Mouse (Mus musculus) retina, postnatal 7 days (tissue): ENCODE measurements around the gene Otud7a.

Experiments used
- DNase-seq: peaks from one replicate; pipeline ENCODE4 v3.0.0-alpha.2; 2012; ENCODE audit warnings: low read depth, low spot score

The Otud7a gene

DNA sequence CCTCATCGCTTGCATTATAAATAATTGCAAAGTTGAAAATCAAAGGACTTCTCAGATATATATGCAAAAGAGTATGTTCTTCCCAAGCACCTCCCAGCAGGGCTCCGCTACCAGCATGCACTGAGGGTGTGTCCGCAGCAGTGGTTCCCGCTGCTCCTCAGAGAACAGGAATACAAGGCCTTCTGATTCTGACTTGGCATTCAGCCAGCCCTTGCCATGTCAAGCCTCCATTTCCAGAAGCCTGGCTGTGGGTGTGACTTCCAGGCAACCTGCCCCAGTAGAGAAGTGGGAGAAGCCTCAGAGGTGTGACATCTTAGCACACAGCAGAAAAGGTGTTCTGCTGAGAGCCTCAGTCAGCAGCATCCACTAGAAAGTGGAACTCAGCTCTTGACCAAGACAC, 253.4 kb downstream of the Otud7a start:
- no peak for DNase-seq

DNA sequence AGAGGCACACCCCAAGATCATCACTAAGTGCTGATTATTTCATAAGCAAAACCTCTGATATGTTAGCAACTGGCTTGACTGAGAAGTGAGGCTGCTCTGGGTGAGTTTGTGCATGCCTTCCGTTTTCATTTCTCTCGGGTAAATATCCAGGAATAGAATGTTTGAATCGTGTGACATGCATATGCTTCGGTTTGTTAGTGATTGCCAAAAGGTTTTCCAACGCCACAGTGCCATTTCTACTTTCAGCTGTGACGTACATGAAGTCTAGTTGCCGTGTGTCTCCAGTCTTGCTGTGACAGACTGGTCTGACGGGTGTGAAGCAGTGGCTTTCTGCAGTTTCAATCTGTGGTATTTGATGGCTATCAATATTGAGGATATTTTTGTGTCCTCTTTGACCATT, 273.4 kb downstream of the Otud7a start:
- no peak for DNase-seq

DNA sequence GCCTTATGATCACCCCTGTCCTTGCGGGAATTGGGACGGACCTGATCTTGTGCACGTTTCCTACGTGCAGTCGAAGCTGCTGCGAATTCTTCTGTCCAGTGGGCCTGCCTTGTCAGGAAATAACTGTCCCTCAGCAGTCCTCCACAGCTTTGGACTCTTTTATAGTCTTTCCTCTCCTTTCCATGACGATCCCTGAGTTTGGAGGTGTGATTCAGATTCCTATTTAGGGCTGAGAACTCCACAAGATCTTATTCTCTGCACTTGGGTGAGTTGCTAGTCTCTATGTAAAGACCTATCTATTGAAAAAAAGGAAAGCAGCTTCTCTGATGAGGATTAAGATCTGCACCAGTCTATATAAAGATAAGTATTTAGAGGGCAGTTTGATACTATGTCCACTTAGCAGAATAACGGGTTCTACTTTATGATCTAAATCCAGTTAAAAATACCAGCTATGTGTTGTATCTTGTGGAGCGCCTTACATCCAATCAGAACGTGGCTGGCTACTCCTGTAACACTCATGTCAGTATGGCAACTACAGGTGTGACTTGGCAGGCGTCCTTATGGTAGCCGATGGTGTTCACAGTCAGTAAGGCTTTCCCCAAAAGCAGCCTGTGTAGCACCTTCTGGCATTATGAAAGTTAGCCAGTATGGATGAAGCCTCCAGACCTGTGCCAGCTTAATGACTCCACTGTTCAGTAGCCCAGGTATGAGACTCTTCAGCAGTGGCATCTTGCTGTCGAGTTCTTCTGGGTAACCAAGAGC, 274.8 kb downstream of the Otud7a start:
- no peak for DNase-seq

DNA sequence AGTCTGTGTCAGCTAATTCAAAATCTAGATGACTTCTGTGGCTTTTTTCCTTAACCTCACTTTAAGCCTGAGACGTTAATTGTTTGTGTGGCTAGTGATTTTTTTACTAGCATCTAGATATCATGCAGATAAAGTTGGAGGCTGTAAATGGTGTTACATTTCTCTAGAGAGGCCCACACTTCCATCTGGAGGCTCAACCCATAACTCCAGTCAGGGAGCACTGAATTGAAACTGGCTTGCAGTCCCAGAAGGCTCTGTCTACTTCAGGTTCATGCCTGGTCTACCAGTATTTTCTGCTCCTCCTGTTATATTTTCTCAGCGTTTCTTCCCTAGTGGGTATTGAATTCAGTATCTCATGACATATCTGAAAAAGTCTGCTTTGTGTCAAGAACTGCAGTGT, 276.1 kb downstream of the Otud7a start:
- no peak for DNase-seq

DNA sequence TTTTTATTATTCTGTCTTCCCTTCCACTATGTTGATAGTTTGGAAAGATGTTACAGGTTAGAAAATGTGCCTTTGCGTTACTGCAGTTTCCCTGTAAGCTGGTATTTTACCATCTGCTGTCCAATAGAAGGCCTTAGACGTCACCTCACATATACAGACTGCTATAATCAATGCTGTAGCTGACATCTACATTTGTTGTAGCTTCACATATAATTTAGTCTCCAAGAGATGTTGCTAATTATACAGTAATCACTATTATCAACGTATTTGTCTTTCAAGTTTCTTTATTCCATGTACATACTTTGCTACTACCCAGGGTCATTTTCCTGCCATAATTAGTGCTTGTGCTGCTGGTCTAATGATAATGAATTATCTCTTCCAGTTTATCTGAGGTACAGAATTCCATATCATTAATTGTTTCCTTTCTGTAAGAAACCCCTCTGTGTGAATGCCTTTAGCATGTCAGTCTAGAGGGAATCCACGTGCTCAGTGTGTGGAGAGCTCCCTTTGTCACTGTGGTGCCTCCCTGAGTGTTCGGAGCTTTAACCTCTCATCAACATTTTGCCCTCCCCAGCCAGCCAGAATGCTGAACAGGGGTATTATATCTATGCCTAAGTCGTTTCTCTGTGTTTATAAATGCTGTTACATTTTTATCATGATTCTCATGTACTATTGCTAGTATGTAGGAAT, 280.6 kb downstream of the Otud7a start:
- DNase-seq: no peak

DNA sequence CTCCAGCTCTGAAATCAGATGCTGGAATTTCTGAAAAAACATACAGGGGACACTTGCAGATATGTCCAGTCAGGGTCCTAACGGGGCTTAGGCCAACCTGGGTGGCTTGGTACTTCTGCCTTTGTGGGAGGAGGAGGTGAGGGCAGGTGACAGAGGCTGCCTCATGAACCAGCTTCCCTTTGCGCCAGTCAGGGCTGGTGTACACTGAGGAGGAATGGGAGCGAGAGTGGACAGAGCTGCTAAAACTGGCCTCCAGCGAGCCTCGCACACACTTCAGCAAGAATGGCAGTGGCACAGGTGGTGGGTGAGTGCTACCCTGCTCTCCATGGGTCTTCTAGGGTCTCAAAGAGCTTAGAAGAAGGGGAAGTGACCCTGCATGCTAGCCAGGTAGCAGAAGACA, 285.1 kb downstream of the Otud7a start:
- no peak for DNase-seq

DNA sequence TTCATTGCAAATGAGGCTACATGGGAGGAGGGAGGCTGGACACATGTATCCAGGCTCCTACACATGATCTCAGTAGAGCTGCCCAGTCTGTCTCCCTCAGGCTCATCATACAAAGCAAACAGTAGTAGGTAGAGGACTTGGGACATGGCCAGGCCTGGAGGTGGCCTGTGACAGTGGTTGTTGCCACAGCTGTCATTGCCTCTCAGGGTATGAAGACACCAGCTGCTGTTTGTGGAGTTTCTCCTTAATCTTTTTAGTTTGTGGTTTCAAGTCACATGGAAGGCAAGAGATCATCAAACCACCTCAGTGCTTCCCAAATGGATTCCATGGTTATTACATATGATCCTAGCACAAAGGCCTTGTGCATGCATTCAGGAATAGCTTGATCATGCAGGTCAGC, 285.5 kb downstream of the Otud7a start:
- DNase-seq: no peak

DNA sequence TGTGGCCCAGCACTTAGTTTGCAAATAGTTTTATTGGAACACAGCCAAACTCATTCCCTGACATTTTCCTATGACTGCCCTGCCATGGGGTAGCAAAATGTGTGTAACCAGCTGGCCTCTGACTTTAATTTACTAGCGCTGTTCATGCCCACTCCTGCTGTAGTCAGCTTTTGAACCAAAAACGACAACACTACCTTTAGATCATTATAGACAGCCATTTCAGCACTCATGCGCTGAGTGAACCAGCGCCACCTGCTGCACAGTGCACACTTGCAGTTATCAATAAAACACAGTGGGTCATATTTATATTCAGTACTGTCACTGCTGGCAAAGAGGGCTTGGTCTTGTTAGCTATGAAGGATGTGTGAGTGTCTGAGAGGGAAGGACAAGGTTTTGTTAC, 293.2 kb downstream of the Otud7a start:
- no peak for DNase-seq

DNA sequence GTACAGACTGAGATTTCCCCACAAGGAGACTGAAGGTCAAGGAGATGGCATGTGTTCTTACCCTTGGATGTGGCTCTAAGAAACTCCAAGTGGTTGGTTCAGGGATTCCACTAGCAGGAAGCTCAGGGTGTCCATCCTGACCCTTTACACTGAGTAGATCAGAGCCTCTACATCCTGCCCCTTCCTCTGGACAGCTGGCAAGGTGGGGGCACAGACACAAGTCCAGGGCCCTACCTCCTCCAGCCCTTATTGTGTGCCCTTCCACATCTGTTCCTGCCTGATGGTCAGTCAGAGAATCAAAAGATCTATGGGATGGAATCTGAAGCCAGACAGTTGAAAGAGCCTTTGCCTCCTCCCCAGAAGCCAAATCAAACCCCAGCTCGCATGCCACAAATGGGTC, 293.6 kb downstream of the Otud7a start:
- no peak for DNase-seq

DNA sequence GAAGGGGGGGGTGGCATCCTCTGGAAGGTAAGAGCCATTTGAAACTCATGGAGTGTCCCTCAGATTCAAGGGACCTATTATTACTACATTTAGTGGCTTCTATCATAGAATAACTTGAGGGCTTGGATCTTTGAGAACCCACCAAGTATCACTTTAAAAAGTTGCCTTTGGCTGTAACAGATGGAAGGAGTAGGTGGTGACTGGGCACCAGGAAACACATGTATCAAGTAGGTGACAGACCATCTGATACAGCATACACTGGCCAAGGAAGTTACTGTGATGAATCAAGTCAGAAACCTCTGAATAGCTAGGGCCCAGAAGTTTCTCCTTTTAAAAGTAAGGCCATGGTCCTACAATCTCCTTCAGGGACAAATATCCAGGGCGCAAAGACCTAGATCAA, 298.6 kb downstream of the Otud7a start:
- no peak for DNase-seq

DNA sequence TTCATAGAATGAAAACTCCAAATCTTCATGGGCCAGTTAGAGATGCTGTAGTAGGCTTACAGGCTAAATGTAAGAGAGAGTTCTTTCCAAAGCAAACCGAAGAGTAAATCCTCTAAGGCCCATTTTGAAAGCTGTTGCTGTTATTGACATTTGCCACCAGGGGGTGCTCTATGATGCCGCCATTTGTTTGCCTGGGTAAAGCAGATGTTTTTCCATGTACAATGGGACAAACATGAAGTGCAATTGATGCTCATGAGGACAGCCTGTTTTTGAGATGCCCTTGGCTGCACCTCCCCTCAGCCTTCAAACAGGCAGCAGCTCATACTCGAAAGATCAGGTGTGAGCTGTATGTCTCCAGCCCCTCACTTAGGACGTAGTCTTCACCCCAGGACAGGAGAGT, 307.5 kb downstream of the Otud7a start:
- peak; percentile 49 for DNase-seq

DNA sequence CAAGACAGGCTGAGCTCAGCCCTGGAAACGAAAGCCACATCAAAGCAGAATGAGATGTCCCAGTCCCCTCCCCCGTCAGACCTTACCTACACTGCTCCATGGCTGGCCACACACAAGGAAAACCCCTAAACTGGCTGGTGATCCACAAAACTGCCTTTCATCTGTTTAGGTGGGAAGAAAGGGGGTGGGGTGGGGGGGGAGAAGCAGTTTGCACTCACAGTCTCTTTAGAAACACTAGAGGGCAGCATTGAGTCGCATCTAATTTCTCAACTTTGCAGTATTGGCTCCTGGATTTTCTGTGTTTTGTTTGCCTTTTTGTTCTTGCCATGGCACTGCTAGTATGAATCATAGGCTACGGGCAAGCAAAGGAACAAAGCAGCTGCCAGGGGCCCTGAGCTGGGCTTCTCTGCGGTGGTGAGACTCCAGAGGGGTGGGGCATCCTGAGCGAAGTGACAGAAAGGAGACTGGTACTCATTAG, 308.8 kb downstream of the Otud7a start:
- peak; percentile 57 for DNase-seq

DNA sequence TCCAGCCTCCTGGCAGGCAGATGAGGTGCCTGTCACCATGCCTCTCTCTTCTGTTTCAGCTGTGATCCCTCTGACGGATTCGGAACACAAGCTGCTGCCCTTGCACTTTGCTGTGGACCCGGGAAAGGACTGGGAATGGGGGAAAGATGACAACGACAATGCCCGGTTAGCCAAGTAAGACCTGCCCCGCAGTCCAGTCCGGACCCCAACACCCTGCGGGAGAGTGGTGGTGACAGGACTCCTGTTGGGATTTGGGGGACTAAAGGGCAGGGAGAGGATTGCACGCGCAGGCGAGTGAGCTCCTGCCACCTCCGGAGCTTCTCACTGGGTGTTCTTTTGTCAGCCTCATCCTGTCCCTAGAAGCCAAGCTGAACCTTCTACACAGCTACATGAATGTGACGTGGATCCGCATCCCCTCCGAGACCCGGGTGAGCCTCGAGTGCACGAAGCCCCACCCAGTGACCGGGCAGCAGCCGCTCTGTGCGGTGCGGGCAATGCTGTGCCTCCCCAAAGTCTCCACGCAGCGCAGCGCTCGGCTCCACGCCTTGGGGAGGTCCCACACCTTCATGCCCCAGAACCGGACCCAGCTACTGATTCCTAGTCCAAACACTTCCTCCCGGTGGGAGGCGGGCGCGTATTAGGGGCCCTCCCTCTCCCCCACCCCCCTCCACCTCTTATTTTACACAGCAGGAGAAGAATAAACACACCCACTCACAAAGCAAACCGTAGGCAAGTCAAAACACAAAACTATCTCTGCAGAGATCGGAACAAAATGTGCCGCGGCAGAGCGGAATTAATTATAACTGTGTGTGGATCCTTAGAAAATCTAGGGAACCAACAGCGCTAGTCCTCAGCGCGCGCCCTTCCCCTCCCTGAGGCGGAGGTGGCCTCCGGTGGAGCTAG, 310.3 kb downstream of the Otud7a start:
- no peak for DNase-seq

DNA sequence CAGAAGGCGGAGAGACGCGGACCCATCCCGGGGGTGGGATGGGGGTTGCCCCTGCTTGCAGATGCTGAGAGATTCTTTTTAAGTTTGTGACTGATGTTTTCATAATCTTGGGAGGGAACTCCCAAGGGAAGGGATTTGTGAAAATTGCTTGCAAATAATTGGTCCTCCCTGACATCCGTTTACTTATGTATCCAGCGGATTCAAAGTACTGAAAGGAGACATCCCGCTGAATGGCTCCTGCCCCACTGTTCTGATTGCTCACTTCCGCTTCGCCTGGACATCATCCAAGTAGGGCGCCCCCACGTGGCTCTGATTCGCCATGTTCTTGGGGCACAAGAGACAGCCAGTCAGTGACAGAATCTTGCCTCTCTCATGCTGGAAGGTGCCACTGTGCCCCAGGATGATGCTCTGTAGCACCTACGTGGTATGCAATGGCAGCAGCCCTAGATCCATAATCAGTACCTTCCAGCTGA, 311.0 kb downstream of the Otud7a start:
- DNase-seq: peak; percentile 70

DNA sequence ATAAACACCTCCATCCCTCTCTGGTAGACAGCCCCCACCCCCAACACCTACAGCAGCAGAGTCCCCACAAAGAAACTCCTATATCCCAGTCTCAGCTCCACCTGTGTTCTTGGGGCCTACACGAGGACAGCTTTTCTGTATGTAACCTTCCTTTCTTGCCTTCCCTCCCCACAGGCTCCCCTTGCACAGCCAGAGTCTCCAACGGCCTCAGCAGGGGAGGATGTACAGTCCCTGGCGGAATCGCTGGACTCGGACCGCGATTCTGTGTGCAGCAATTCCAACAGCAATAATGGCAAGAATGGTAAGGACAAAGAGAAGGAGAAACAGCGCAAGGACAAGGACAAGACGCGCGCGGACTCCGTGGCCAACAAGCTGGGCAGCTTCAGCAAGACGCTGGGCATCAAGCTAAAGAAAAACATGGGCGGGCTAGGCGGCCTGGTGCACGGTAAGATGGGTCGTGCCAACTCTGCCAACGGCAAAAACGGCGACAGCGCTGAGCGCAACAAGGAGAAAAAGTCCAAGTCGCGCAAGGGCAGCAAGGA, 312.7 kb downstream of the Otud7a start:
- DNase-seq: no peak

DNA sequence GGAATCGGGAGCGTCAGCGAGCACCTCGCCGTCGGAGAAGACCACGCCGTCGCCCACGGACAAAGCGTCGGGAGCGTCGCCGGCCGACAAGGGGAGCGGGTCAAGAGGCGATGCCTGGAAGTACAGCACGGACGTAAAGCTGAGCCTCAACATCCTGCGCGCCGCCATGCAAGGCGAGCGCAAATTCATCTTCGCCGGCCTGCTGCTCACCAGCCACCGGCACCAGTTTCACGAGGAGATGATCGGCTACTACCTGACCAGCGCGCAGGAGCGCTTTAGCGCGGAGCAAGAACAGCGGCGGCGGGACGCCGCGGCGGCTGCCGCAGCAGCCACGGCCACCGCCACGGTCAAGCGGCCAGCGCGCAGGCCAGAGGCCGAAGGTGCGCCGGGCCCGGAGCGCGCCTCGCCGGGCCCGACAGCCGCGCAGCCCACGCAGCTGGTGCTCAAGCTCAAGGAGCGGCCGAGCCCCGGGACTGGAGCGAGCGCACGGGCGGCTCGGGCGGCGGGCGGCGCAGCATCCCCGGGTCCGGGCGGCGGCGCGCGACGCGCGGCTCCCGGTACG, 313.2 kb downstream of the Otud7a start:
- no peak for DNase-seq

DNA sequence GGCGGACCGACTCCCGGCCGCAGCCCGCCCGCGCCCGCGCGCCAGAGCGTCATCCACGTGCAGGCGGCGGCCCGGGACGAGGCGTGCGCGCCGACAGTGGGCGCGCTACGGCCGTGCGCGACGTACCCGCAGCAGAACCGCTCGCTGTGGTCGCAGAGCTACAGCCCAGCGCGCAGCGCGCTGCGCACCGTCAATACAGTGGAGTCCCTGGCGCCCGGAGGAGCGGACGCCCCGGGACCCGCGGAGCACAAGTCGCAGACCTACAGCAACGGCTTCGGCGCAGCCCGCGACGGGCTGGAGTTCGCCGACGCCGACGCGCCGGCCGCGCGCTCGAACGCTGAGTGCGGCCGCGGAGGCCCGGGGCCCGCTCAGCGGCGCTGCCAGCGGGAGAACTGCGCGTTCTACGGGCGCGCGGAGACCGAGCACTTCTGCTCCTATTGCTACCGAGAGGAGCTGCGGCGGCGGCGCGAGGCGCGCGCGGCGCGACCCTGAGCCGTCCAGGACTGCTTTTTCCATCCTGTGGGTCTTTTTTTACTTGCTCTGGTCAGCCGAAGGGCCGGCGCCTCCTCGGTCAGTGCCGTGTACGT, 313.8 kb downstream of the Otud7a start:
- DNase-seq: no peak

DNA sequence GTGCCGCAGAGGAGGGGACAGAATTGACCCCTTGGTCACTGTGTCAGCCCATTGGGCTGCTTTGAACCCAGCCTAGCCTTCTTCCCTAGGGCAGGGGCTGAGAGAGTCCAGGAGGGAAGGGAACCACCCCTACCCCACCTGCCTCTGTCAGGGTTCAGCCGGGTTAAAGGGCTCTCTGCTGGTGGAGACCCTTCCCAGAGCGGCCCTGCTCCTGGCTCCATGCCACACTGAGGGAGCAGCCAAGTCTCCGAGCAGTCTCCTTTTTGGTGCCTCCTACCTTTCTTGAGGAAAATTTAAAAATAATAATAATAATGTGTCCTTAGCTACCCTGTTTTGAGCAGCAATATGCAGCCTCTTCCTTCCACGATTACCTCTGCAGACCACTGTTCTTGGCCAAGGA, 315.1 kb downstream of the Otud7a start:
- no peak for DNase-seq

DNA sequence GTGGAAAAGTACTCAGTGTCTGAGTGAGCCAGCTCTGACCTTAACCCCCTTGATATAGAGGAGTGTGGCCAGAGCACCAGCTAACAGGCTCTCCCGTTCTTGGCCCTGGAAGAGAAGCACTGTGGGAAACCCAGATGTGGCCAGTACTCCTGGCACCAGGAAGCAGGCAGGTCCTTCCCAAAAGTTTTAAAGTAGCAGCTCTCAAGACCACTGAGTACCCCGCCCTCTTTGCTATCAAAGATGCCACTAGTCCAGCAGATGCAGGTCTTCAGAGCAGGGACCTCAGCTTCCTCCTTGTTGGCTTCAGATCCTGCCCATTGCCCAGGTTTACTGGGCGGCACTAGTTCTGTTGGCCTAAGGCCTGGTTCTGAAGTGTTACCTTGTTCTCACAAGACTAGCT, 318.0 kb downstream of the Otud7a start:
- no peak for DNase-seq

DNA sequence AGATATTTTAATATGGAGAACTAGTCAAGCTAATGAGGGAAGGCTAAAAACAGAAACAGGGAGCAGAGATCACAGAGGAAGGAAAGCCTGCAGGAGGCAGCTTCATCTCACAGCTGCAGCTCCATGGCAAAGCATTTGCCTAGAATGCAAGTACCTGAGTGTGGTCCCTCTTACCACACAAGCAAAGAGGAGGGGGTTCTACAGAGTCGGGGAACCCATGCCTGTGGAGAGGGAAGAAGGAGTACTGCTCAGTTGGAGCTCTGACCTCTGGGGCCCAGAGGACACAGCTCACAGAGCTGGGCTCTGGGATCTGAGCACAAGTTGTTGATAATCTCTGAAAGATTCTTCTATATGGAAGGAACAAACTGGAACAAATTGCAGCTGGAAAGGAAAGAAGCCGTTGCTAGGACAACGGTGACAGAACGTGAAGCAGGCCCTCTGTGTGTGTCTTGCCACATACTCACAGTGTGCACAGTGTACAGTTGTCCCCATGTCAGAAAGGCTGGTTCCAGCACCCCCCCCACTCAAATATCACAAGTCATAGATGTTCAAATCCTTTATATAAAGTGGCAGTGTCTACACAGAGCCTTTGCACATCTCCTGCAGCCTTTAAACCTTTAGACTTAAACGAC, 324.0 kb downstream of the Otud7a start:
- DNase-seq: no peak

DNA sequence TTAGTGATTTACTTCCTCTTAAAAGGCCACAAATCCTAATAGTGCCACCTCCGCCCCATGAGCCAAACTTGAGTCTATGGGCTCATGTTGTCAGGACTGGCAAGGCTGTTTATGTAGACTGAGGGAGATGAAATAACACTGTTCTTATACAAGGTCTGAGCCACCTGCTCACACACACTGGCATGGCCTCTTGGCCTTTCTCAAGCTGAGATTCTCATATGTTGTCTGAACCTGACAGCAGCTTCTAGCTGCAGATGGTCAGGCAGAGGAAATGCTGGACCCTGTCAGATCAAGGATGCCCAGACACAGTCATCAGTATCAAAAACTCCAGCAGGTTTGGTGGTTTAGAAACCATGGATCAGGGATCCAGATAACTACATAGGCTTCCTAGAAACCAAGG, 328.7 kb downstream of the Otud7a start:
- no peak for DNase-seq
